Mouse (Mus musculus) limb, embryonic 11.5 days (tissue): ENCODE data around the gene Mlx. TPM values are rescaled to one million over a fixed set of nuclear protein-coding genes. Genes with fewer than 3 reads are reported as not detected.

Experiments
- ATAC-seq: fragments of 200-750 bp; cut with Nextera tagmentation; 2 replicates; pipeline ENCODE4 v1.8.0; 2017; ENCODE audit warnings: low read depth; ENCODE audit not compliant: insufficient number of reproducible peaks, low FRiP score, low TSS enrichment
- DNase-seq: peaks from one replicate; pipeline ENCODE4 v3.0.0-alpha.2; 2015; ENCODE audit warnings: low spot score
- H3K27ac ChIP-seq: fragments of 300-500 bp; sonication (generic); replicated peaks from 2 replicates; pipeline ENCODE4 v1.5.1; 2014; ENCODE audit warnings: low read depth, mild to moderate bottlenecking, low read length
- H3K27me3 ChIP-seq: fragments of 300-500 bp; sonication (generic); 2 replicates; pipeline ENCODE4 v1.6.1; 2014; ENCODE audit warnings: mild to moderate bottlenecking, low read length, mixed read lengths; ENCODE audit not compliant: control insufficient read depth, insufficient read depth
- H3K36me3 ChIP-seq: fragments of 300-500 bp; sonication (generic); 2 replicates; pipeline ENCODE4 v1.6.1; 2014; ENCODE audit warnings: mild to moderate bottlenecking, low read length, moderate library complexity, mixed read lengths; ENCODE audit not compliant: control insufficient read depth, insufficient read depth
- H3K4me1 ChIP-seq: fragments of 300-500 bp; sonication (generic); 2 replicates; pipeline ENCODE4 v1.6.1; 2014; ENCODE audit warnings: low read length, mixed read lengths; ENCODE audit not compliant: control insufficient read depth, insufficient read depth
- H3K4me2 ChIP-seq: fragments of 300-500 bp; sonication (generic); 2 replicates; pipeline ENCODE4 v1.6.1; 2014; ENCODE audit warnings: low read depth, mild to moderate bottlenecking, moderate library complexity; ENCODE audit not compliant: severe bottlenecking
- H3K4me3 ChIP-seq: fragments of 300-500 bp; sonication (generic); 2 replicates; pipeline ENCODE4 v1.5.1; 2014; ENCODE audit warnings: low read depth, low read length
- H3K9ac ChIP-seq: fragments of 300-500 bp; sonication (generic); 2 replicates; pipeline ENCODE4 v1.6.1; 2014; ENCODE audit warnings: mild to moderate bottlenecking, low read length
- H3K9me3 ChIP-seq: fragments of 300-500 bp; sonication (generic); 2 replicates; pipeline ENCODE4 v1.6.1; 2016; ENCODE audit warnings: low read length; ENCODE audit not compliant: control insufficient read depth
- WGBS: fragments of 180-500 bp; shearing (Covaris S2); extraction: QIAGEN DNeasy Blood & Tissue Kit; methylation state at CpG from one replicate; pipeline ENCODE4 v1.1.7; 2014; 5-methylcytosine and 5-hydroxymethylcytosine counted together
- polyA plus RNA-seq: library from polyadenylated mRNA; unstranded; fragments of >200 nt; fragmentation: Nextera tagmentation; extraction: Ambion mirVana; gene quantifications from 2 replicates; pipeline ENCODE4 v1.2.1, GENCODE M21; 2014

Gene Mlx
- polyA plus RNA-seq, 1 experiment from 2014 or later = 48.9 TPM

DNA sequence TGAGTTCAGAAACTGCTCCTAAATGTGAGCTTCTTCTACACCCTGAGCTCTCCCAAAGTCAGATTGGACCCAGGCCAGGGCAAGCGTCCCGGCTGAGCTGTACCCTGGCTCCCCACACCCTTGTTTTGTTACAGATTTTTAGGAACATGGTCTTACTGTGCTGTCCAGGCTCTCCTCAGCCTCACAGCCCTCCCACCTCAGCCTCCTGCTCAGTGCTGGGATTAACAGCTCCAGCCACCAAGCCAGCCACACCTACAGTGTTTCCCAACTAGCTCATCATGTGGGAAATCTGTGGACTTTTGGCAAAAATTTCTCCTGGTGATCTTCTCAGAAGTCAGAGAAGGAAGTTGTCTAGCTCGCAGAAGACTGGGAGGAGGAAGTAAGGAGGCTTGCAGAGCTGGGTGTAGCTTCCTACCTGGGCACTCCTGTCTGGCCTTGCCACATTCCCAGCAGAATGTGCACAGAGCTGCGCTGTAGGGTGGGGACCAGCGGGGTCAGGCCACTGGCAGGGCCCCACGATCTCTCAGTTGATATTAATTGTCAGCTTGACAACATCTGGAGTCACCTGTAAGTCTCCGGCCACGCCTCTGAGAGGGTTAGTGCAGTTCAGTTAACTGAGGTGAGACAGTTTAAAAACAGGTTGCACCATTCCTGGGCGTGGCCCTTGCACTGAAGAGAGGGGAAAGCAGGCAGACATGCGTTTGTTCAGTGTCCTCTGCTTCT lies 34.2 kb upstream of the Mlx start:
- ATAC-seq = no peak
- H3K27me3 ChIP-seq = no peaks in the 10 kb centered on the region
- H3K4me1 ChIP-seq = no peaks in the 10 kb centered on the region
- WGBS = 91% methylated on average over 10 of the region's 10 CpGs
- no peak for DNase-seq
- H3K9ac ChIP-seq = no peak overlapping the region
- H3K36me3 ChIP-seq = peaks cover 14% of the 10 kb centered on the region
- H3K4me2 ChIP-seq = no peak overlapping the region
- H3K9me3 ChIP-seq = no peaks in the 10 kb centered on the region
- no peak overlapping the region for H3K27ac ChIP-seq
- H3K4me3 ChIP-seq = no peak overlapping the region

DNA sequence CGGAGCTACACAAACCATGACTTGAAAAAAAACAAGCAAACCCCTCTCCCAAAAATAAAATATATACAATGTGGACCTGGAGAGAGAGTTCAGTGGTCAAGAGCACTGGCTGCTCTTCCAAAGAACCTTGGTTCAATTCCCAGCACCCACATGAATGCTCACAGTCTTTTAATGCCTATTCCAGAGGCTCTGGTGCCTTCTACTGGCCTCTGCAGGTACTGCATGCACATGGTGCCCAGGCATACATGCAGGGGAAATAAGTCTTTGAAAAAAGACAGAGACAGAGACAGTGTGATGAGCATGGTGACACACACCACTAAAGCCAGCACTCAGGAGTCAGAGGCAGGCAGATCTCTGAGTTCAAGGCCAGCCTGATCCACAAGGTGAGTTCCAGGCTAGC lies 33.1 kb upstream of the Mlx start:
- WGBS = 100% methylated on average over 1 of the region's 1 CpGs
- no peak overlapping the region for H3K27ac ChIP-seq
- H3K36me3 ChIP-seq = peaks cover 6% of the 10 kb centered on the region; the same call in 1 of the 2 replicates
- no peak for ATAC-seq
- H3K4me1 ChIP-seq = no peaks in the 10 kb centered on the region
- H3K4me2 ChIP-seq = no peak overlapping the region
- H3K9me3 ChIP-seq = no peaks in the 10 kb centered on the region
- no peak overlapping the region for H3K4me3 ChIP-seq
- H3K27me3 ChIP-seq = no peaks in the 10 kb centered on the region
- no peak overlapping the region for H3K9ac ChIP-seq
- DNase-seq = no peak

DNA sequence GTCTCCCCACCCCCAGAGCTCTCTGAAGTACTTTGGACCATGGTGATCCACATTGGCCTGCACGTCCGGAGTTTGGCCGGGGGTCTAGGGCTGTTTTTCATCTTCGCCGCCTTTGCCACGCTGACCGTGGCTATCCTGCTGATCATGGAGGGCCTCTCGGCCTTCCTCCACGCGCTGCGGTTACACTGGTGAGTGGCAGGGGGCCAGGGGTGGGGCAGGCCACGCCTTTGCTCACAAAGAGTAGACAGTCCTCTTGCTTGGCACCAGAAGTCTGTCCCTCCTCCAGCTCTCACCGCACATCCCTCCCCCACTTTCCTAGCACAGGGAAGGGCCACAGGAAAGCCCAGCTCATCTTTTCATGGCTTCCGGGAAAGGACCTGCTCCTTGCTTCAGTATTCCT lies 31.7 kb upstream of the Mlx start:
- H3K4me1 ChIP-seq = no peaks in the 10 kb centered on the region
- DNase-seq = no peak
- H3K27ac ChIP-seq = no peak overlapping the region
- H3K9me3 ChIP-seq = no peaks in the 10 kb centered on the region
- no peak overlapping the region for H3K4me3 ChIP-seq
- H3K27me3 ChIP-seq = no peaks in the 10 kb centered on the region
- peaks cover 3% of the 10 kb centered on the region; the same call in 1 of the 2 replicates for H3K36me3 ChIP-seq
- H3K4me2 ChIP-seq = no peak overlapping the region
- ATAC-seq = no peak
- H3K9ac ChIP-seq = no peak overlapping the region
- 87% methylated on average over 14 of the region's 14 CpGs for WGBS

DNA sequence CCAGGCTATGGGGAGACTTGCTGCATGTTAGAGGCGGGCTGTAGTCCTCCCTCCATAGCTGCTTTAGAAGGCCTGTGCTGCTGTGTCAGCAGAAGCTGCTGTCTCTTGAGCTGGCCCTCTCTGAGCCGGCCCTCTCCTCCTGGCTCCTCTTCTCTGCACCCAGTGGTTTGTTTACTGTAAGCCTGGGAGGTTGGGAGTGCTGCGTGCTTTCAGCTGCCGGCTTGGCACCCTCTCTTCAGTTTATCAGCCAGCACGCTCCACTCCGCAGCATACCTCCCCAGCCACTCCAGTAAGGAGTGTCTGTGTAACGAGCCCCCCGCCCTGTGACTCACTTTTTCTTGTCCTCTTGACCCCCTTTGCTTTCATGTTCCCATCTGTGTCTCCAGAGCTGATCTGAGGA lies 30.2 kb upstream of the Mlx start:
- H3K4me1 ChIP-seq = no peaks in the 10 kb centered on the region
- WGBS = 40% methylated on average over 8 of the region's 8 CpGs
- no peak overlapping the region for H3K4me2 ChIP-seq
- H3K36me3 ChIP-seq = no peaks in the 10 kb centered on the region; the same call in 1 of the 2 replicates
- H3K27me3 ChIP-seq = no peaks in the 10 kb centered on the region
- no peak overlapping the region for H3K4me3 ChIP-seq
- no peak for DNase-seq
- H3K27ac ChIP-seq = no peak overlapping the region
- no peak overlapping the region for H3K9ac ChIP-seq
- ATAC-seq = no peak
- no peaks in the 10 kb centered on the region for H3K9me3 ChIP-seq

DNA sequence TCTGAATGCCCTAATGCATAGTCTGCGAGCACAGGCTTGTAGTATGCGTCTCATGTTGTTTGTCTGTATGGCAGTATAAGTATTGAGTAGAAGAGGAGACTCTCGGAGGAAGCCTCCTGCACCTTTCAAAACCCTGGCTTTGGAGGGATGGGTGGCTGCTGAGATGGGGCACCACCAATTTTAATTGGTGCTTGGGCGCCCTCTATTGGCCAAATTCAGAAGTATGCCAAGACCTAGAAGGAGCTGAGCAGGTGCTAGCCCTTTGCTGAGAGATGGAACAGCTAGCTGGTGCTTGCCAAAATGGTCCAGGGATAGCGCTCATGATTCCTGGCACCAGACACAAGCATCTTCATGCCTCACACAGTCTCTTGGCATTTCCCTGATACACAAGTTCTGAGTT lies 29.2 kb upstream of the Mlx start:
- Histone ChIP-seq H3K9ac (no peak overlapping the region), H3K9me3 (no peaks in the 10 kb centered on the region), H3K27ac (no peak overlapping the region), H3K27me3 (no peaks in the 10 kb centered on the region), H3K4me3 (no peak overlapping the region), H3K36me3 (no peaks in the 10 kb centered on the region; the same call in 1 of the 2 replicates), H3K4me1 (peaks cover under 1% of the 10 kb centered on the region; the same call in 1 of the 2 replicates), H3K4me2 (no peak overlapping the region)
- no peak for ATAC-seq
- 39% methylated on average over 5 of the region's 5 CpGs for WGBS
- peak; percentile 90 for DNase-seq

DNA sequence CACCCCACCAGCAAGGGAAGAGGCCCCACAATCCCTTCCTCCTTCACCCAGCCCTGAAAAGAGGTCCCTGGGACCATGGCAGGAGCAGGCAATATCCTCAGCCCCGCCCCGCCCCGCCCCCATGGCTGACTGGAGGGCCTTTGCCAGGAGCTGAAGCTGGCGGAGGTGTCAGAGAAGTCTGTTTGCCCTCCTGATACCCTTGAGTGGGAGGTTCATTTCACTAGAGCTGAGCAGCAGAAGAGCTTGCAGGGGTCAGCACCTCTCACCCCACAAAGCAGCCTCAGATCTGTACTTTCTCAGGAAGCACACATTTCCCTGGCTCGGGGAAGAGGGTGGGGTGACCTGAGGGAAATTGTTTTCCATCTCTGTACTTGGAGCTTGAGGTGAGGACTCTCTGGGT lies 28.4 kb upstream of the Mlx start:
- Histone ChIP-seq H3K4me1 (peaks cover 10% of the 10 kb centered on the region), H3K27ac (no peak overlapping the region), H3K9me3 (no peaks in the 10 kb centered on the region), H3K27me3 (no peaks in the 10 kb centered on the region), H3K4me2 (no peak overlapping the region), H3K9ac (no peak overlapping the region), H3K36me3 (no peaks in the 10 kb centered on the region), H3K4me3 (no peak overlapping the region)
- DNase-seq = no peak
- ATAC-seq = no peak
- WGBS = 62% methylated on average over 5 of the region's 5 CpGs

DNA sequence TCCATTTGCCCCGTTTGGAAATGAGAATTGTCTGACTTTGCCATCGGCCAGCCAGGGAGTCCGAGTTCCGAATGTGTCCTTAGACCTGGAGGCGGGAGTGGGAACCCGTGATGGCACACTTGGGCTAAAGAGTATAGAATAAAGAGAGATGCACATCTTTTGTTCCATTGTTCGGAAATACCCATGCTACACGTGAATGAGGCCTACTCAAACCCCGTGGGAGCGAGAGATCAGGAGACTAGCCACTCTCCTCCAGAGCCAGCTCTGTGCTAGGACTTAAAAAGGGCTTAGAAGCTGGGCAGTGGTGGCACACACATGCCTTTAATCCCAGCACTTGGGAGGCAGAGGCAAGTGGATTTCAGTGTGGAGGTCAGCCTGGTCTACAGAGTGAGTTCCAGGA lies 27.6 kb upstream of the Mlx start:
- Histone ChIP-seq H3K9ac (no peak overlapping the region), H3K4me3 (no peak overlapping the region), H3K36me3 (no peaks in the 10 kb centered on the region), H3K9me3 (no peaks in the 10 kb centered on the region), H3K27me3 (no peaks in the 10 kb centered on the region), H3K27ac (no peak overlapping the region), H3K4me2 (no peak overlapping the region), H3K4me1 (peaks cover 11% of the 10 kb centered on the region)
- DNase-seq (no peak), ATAC-seq (no peak)
- whole genome bisulfite sequencing = 84% methylated on average over 10 of the region's 10 CpGs

DNA sequence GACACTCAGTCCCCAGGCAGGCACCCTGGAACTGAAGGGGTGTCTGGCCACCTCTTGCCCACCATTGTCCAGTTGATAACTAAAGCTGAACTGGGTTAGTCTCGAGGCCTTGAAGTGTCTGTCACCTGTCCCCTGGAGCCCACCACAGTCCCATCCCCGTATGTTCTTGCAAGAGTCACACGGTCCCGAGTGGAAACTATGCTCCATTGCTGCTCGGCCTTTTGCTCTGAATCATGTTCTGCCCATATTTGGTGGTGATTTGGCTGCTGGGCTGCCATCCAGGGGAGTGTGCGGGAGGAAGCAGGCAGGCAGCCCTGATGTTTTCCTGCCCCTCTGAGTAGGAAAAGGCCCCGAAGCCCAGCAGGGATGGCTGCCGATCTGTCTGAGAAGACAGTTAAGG lies 27.0 kb upstream of the Mlx start:
- Histone ChIP-seq H3K4me1 (peaks cover 11% of the 10 kb centered on the region), H3K4me3 (no peak overlapping the region), H3K9ac (no peak overlapping the region), H3K27me3 (no peaks in the 10 kb centered on the region), H3K4me2 (no peak overlapping the region), H3K27ac (no peak overlapping the region), H3K36me3 (no peaks in the 10 kb centered on the region), H3K9me3 (no peaks in the 10 kb centered on the region)
- ATAC-seq = no peak
- no peak for DNase-seq
- WGBS = 86% methylated on average over 8 of the region's 8 CpGs

DNA sequence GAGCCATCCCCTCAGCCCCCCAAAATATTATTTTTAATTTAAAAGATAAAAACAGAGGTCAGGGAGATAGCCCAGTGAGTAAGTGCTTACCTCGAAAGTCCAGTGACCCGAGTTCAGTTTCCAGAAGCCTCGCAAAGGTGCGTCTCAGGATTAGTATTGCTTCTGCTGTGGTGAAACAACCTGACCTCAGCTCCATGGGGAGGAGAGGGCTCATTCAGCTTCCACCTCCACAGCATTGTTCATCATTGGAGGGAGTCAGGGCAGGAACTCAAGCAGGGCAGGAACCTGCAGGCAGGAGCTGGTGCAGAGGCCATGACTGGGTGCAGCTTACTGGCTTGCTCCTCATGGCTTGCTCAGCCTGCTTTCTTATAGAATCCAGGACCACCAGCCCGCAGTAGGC lies 26.0 kb upstream of the Mlx start:
- no peak overlapping the region for H3K4me2 ChIP-seq
- WGBS = 85% methylated on average over 5 of the region's 5 CpGs
- no peaks in the 10 kb centered on the region for H3K27me3 ChIP-seq
- H3K4me1 ChIP-seq = peaks cover 11% of the 10 kb centered on the region
- no peaks in the 10 kb centered on the region for H3K9me3 ChIP-seq
- ATAC-seq (no peak), DNase-seq (no peak)
- H3K36me3 ChIP-seq = no peaks in the 10 kb centered on the region
- no peak overlapping the region for H3K4me3 ChIP-seq
- H3K27ac ChIP-seq = no peak overlapping the region
- no peak overlapping the region for H3K9ac ChIP-seq
